Mouse (Mus musculus): ENCODE results near the gene Srl. TPM values are rescaled to one million over a fixed set of nuclear protein-coding genes. Genes with fewer than 3 reads are reported as not detected.

The Srl gene
- polyA plus RNA-seq, 1 experiment = 11.4 TPM

Other genes with a start within 250 kb of the Srl start
- gene Adcy9, start 121.3 kb downstream of the Srl start, polyA plus RNA-seq (2012; fragmentation: generic; extraction: Trizol) = 2.2 TPM
- 19.0 TPM for gene Tfap4, start 18.0 kb upstream of the Srl start, polyA plus RNA-seq (2012; fragmentation: generic; extraction: Trizol)
- gene Glis2, start 52.9 kb upstream of the Srl start, polyA plus RNA-seq (2012; fragmentation: generic; extraction: Trizol) = 23.6 TPM
- gene Pam16, start 83.2 kb upstream of the Srl start, polyA plus RNA-seq (2012; fragmentation: generic; extraction: Trizol) = 94.8 TPM
- gene Vasn, start 98.1 kb upstream of the Srl start, polyA plus RNA-seq (2012; fragmentation: generic; extraction: Trizol) = 49.6 TPM
- 33.0 TPM for gene Dnaja3, start 98.2 kb upstream of the Srl start, polyA plus RNA-seq (2012; fragmentation: generic; extraction: Trizol)
- 6.0 TPM for gene Coro7, start 138.0 kb upstream of the Srl start, polyA plus RNA-seq (2012; fragmentation: generic; extraction: Trizol)
- gene Nmral1, start 177.5 kb upstream of the Srl start, polyA plus RNA-seq (2012; fragmentation: generic; extraction: Trizol) = 45.1 TPM
- gene Hmox2, start 184.5 kb upstream of the Srl start, polyA plus RNA-seq (2012; fragmentation: generic; extraction: Trizol) = 42.6 TPM
- gene Cdip1, start 248.5 kb upstream of the Srl start, polyA plus RNA-seq (2012; fragmentation: generic; extraction: Trizol) = 22.0 TPM